Mouse (Mus musculus): ENCODE data around the gene Nol12. TPM values are rescaled to one million over a fixed set of nuclear protein-coding genes. Genes with fewer than 3 reads are reported as not detected.

Gene Nol12
- 44.7 TPM for total RNA-seq (2023)

GRCm38 (mm10) chr15:78934784-78935320 is at the start of gene Nol12:
TSS of gene Nol12 (plus strand) at chr15:78934933.

GRCm38 (mm10) chr15:78899409-78899739 is 35.4 kb upstream of the Nol12 start, which contains the start of gene Gm49510:
TSS of gene Gm49510 (plus strand) at chr15:78899667.

GRCm38 (mm10) chr15:78899740-78900584 is 34.8 kb upstream of the Nol12 start, which contains the start of gene Sh3bp1:
TSS of gene Sh3bp1 (plus strand) at chr15:78899768.

GRCm38 (mm10) chr15:78913632-78914090 is 21.1 kb upstream of the Nol12 start, which contains the start of gene Pdxp:
TSS of gene Pdxp (plus strand) at chr15:78913919.

GRCm38 (mm10) chr15:78926021-78926919 is 8.5 kb upstream of the Nol12 start, which contains the start of gene Lgals1:
TSS of gene Lgals1 (plus strand) at chr15:78926725.

DNA sequence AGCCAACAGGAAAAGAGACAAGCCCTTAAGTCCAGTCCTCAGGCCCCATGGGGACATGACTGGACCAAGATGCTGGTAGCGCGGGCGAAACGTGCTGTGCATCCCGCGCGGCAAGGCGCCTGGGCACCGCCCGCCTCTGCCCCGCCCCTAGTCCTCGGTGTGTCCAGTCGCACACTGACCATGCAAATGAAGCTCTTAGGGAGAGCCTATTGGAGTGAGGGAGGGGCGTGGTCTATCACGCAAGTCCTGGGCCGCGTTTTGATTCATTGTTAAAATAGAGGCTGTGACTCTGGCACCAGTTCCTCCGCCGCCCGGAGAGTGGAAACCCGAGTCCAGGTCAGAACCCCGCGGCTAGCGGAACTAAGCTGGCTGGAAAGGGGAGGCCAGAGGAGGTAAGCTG is 12.9 kb downstream of the Nol12 start, which contains the start of gene Triobp:
Triobp (plus strand) TSS at position 68 of the 400 bp plus-strand sequence.

Other genes starting within 250 kb of the Nol12 start
- 0.79 TPM for gene Elfn2, start 216.2 kb upstream of the Nol12 start, total RNA-seq (2023)
- 103 TPM for gene Mfng, start 161.5 kb upstream of the Nol12 start, total RNA-seq (2023)
- gene Card10, start 131.9 kb upstream of the Nol12 start, total RNA-seq (2023) = 0.41 TPM
- gene Cdc42ep1, start 92.3 kb upstream of the Nol12 start, total RNA-seq (2023) = not detected
- gene Lgals2, start 79.4 kb upstream of the Nol12 start, total RNA-seq (2023) = not detected
- gene Gga1, start 57.7 kb upstream of the Nol12 start, total RNA-seq (2023) = 73.2 TPM
- 1.5 TPM for gene Gm49510, start 35.3 kb upstream of the Nol12 start, total RNA-seq (2023)
- 170 TPM for gene Sh3bp1, start 35.2 kb upstream of the Nol12 start, total RNA-seq (2023)
- 9.1 TPM for gene Pdxp, start 21.0 kb upstream of the Nol12 start, total RNA-seq (2023)
- gene Lgals1, start 8.2 kb upstream of the Nol12 start, total RNA-seq (2023) = 61.8 TPM
- 33.9 TPM for gene Triobp, start 12.8 kb downstream of the Nol12 start, total RNA-seq (2023)
- 9.1 TPM for gene H1f0, start 93.5 kb downstream of the Nol12 start, total RNA-seq (2023)
- not detected for gene Galr3, start 107.0 kb downstream of the Nol12 start, total RNA-seq (2023)
- gene Ankrd54, start 128.0 kb downstream of the Nol12 start, total RNA-seq (2023) = 29.3 TPM
- 118 TPM for gene Eif3l, start 140.2 kb downstream of the Nol12 start, total RNA-seq (2023)
- gene Micall1, start 174.0 kb downstream of the Nol12 start, total RNA-seq (2023) = 64.6 TPM
- gene Polr2f, start 206.1 kb downstream of the Nol12 start, total RNA-seq (2023) = 38.1 TPM
- not detected for gene 1700088E04Rik, start 206.3 kb downstream of the Nol12 start, total RNA-seq (2023)
- gene Sox10, start 230.3 kb downstream of the Nol12 start, total RNA-seq (2023) = not detected

Measured in CD4-positive naive resting alpha-beta T cell, adult 76 days (primary cell).